Mouse (Mus musculus): ENCODE measurements around the gene Auts2.

GRCm38 (mm10) chr5:131574469-131575085, 968.6 kb downstream of the Auts2 start:
- TF ChIP-seq CTCF (IDR thresholded peaks at IDR 0.05; ENCODE audit: low read depth) (no peak), EP300 (IDR thresholded peaks at IDR 0.05; ENCODE audit: low read depth) (no peak)
